Mouse (Mus musculus) C2C12 (cell line): ENCODE measurements around the gene Col4a1. TPM values are rescaled to one million over a fixed set of nuclear protein-coding genes. Genes with fewer than 3 reads are reported as not detected.
A peak's percentile ranks its signal among the peaks of the same experiment; 100 is the strongest.

ENCODE experiments used
- H3K27me3 ChIP-seq: one replicate; pipeline ENCODE4 v1.6.1; 2011; ENCODE audit not compliant: control insufficient read depth, insufficient read depth, insufficient read length
- H3K36me3 ChIP-seq: one replicate; pipeline ENCODE4 v1.6.1; 2011; ENCODE audit not compliant: control insufficient read depth, insufficient read depth
- H3K4me3 ChIP-seq: one replicate; pipeline ENCODE4 v1.5.1; 2011; ENCODE audit warnings: mild to moderate bottlenecking, control low read depth; ENCODE audit not compliant: poor library complexity, insufficient read depth, severe bottlenecking
- H3K79me2 ChIP-seq: one replicate; pipeline ENCODE4 v1.6.1; 2011; ENCODE audit not compliant: control insufficient read depth, insufficient read depth
- H3K79me3 ChIP-seq: one replicate; pipeline ENCODE4 v1.6.1; 2011; ENCODE audit warnings: low read depth, control low read depth
- H3ac ChIP-seq: one replicate; pipeline ENCODE3; 2011; ENCODE audit warnings: low read depth; ENCODE audit not compliant: control insufficient read depth, insufficient read length
- CEBPB ChIP-seq: IDR thresholded peaks from one replicate; pipeline ENCODE4 v1.6.1; 2011; ENCODE audit warnings: low read depth, mild to moderate bottlenecking, control low read depth, moderate library complexity
- CTCF ChIP-seq: IDR thresholded peaks from one replicate; pipeline ENCODE4 v1.5.1; 2011; ENCODE audit not compliant: control insufficient read depth, insufficient read depth, insufficient read length
- FOSL1 ChIP-seq: IDR thresholded peaks from one replicate; pipeline ENCODE4 v1.8.0; 2011; ENCODE audit warnings: mild to moderate bottlenecking, low read length; ENCODE audit not compliant: poor library complexity, insufficient read depth, severe bottlenecking
- MAX ChIP-seq: IDR thresholded peaks from one replicate; pipeline ENCODE4 v1.6.1; 2011; ENCODE audit warnings: mild to moderate bottlenecking, control low read depth
- MYOD1 ChIP-seq: IDR thresholded peaks from one replicate; pipeline ENCODE4 v1.6.1; 2011; ENCODE audit warnings: low read depth; ENCODE audit not compliant: control insufficient read depth, insufficient read length
- MYOG ChIP-seq: IDR thresholded peaks from one replicate; pipeline ENCODE4 v1.6.1; 2011; ENCODE audit not compliant: control insufficient read depth, insufficient read length; ENCODE audit errors: extremely low read depth
- USF1 ChIP-seq: IDR thresholded peaks from one replicate; pipeline ENCODE4 v1.6.1; 2011; ENCODE audit warnings: low read depth, mild to moderate bottlenecking, control low read depth, moderate library complexity
- polyA plus RNA-seq: library from polyadenylated mRNA; unstranded; fragments of >200 nt; fragmentation: generic; extraction: Trizol; gene quantifications from one replicate; pipeline ENCODE4 v1.2.1, GENCODE M21; 2012; ENCODE audit warnings: missing spikeins

Gene Col4a1
- polyA plus RNA-seq, 1 experiment, result 74.7 TPM

- peaks cover 7% of the 10 kb centered on the region for H3K79me3 ChIP-seq
- H3K36me3 ChIP-seq, result no peaks in the 10 kb centered on the region
- no peaks in the 10 kb centered on the region for H3K27me3 ChIP-seq
- peaks cover 54% of the 10 kb centered on the region for H3K79me2 ChIP-seq
- no peak overlapping the region for H3K4me3 ChIP-seq
- no peak overlapping the region for H3ac ChIP-seq
- TF ChIP-seq MYOD1 (no peak), CEBPB (peak; percentile 10)
These were observed 55.3 kb downstream of the Col4a1 start for GRCm38 (mm10) chr8:11257079-11258017.

GRCm38 (mm10) chr8:11256405-11256804 lies 56.2 kb downstream of the Col4a1 start:
- Histone ChIP-seq H3K79me3 (peaks cover 5% of the 10 kb centered on the region), H3K27me3 (no peaks in the 10 kb centered on the region), H3K36me3 (no peaks in the 10 kb centered on the region), H3K79me2 (peaks cover 52% of the 10 kb centered on the region), H3K4me3 (no peak overlapping the region), H3ac (no peak overlapping the region)
- TF ChIP-seq CTCF (no peak), MAX (no peak), MYOG (no peak), USF1 (no peak), MYOD1 (no peak), FOSL1 (no peak), CEBPB (no peak)

GRCm38 (mm10) chr8:11255680-11256079 lies 56.9 kb downstream of the Col4a1 start:
- Histone ChIP-seq H3ac (no peak overlapping the region), H3K27me3 (no peaks in the 10 kb centered on the region), H3K4me3 (no peak overlapping the region), H3K36me3 (no peaks in the 10 kb centered on the region), H3K79me3 (peaks cover 2% of the 10 kb centered on the region), H3K79me2 (peaks cover 53% of the 10 kb centered on the region)
- TF ChIP-seq MAX (no peak), MYOG (no peak), MYOD1 (no peak), FOSL1 (no peak), USF1 (no peak), CTCF (no peak), CEBPB (no peak)

- H3K4me3 ChIP-seq, result no peak overlapping the region
- peaks cover 53% of the 10 kb centered on the region for H3K79me2 ChIP-seq
- TF ChIP-seq MAX (no peak), MYOD1 (no peak), CTCF (no peak), CEBPB (no peak), FOSL1 (no peak), MYOG (no peak), USF1 (no peak)
These were observed 57.6 kb downstream of the Col4a1 start for GRCm38 (mm10) chr8:11254914-11255530.

GRCm38 (mm10) chr8:11254510-11254909 lies 58.1 kb downstream of the Col4a1 start:
- Histone ChIP-seq H3K36me3 (no peaks in the 10 kb centered on the region), H3K27me3 (no peaks in the 10 kb centered on the region), H3K79me2 (peaks cover 53% of the 10 kb centered on the region), H3ac (no peak overlapping the region), H3K79me3 (peaks cover 2% of the 10 kb centered on the region), H3K4me3 (no peak overlapping the region)
- TF ChIP-seq MYOD1 (no peak), CTCF (no peak), MYOG (no peak), USF1 (no peak), FOSL1 (no peak), CEBPB (no peak), MAX (no peak)

More at GRCm38 (mm10) chr8:11254914-11255530, 57.6 kb downstream of the Col4a1 start:
- H3K27me3 ChIP-seq, result no peaks in the 10 kb centered on the region
- peaks cover 2% of the 10 kb centered on the region for H3K79me3 ChIP-seq
- H3ac ChIP-seq, result no peak overlapping the region
- no peaks in the 10 kb centered on the region for H3K36me3 ChIP-seq
